Mouse (Mus musculus) embryonic fibroblast, embryonic 13.5 days (primary cell): Measurements from ENCODE around the gene Disp2. TPM values are rescaled to one million over a fixed set of nuclear protein-coding genes. Genes with fewer than 3 reads are reported as not detected.

Source experiments
- H3K27ac ChIP-seq: 2 replicates; pipeline ENCODE4 v1.5.1; 2012; ENCODE audit warnings: low read length, control low read depth, inconsistent platforms; ENCODE audit not compliant: insufficient read depth
- H3K4me1 ChIP-seq: 2 replicates; pipeline ENCODE4 v1.6.1; 2011; ENCODE audit warnings: low read length; ENCODE audit not compliant: control insufficient read depth, insufficient read depth
- H3K4me3 ChIP-seq: 2 replicates; pipeline ENCODE4 v1.5.1; 2011; ENCODE audit warnings: mild to moderate bottlenecking, control low read depth, low read length; ENCODE audit not compliant: insufficient read depth
- CTCF ChIP-seq: IDR thresholded peaks from 2 replicates; pipeline ENCODE4 v1.5.1; 2011; ENCODE audit warnings: mild to moderate bottlenecking, control low read depth, low read length, moderate library complexity, borderline replicate concordance; ENCODE audit not compliant: insufficient read depth
- POLR2A ChIP-seq: IDR thresholded peaks from 2 replicates; pipeline ENCODE4 v1.6.1; 2011; ENCODE audit warnings: low read depth, mild to moderate bottlenecking, control low read depth, low read length, moderate library complexity
- polyA plus RNA-seq: library from polyadenylated mRNA; stranded (reverse); fragments of >200 nt; gene quantifications from 2 replicates; pipeline ENCODE4 v1.2.4, GENCODE M21; 2011; ENCODE audit warnings: low read depth; ENCODE audit not compliant: missing spikeins, insufficient read length

The Disp2 gene
- polyA plus RNA-seq, 1 experiment, result 0.11 TPM

DNA sequence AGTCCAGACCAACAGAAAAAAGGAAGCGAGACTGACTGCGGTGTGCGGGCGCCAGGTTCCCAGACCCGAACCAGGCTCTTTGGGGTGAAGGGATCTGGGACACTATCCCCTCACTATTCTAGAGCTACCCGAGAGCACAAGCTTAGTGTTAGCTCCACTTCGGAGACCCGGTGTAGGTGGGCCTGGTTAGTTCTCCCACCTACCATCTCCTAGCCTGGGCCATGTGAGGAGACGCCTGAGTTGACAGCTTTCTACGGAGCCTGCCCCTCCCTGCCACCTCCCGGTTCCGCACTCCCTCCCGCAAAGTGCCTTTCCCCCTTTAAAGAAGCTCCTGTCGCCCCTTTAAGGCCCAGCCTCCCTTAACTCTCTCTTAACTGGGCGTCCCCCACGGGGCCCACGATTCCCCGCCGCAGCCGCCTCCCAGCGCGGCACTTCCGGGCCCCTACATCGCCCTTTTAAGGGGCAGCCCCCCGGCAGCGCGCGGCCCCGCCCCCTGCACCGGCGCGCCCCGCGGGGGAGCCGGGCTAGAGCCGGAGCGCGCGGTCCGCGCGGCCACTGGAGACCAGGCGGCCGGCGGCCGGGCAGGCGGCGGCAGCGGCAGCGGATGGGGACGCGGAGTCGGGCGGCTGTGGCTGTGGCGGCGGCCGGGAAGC is 34.2 kb upstream of the Disp2 start, which contains the start of gene Inafm2:
TSS of gene Inafm2 (plus strand) at position 527 of the 653 bp plus-strand sequence.
- H3K4me3 ChIP-seq, result peak within 1 kb of the TSS; percentile 72
- no peak within 1 kb of the TSS for H3K27ac ChIP-seq
- TF ChIP-seq CTCF, result no peak
- peak; percentile 61 for TF ChIP-seq POLR2A
- H3K4me1 ChIP-seq, result peaks cover 15% of the 10 kb centered on the region

DNA sequence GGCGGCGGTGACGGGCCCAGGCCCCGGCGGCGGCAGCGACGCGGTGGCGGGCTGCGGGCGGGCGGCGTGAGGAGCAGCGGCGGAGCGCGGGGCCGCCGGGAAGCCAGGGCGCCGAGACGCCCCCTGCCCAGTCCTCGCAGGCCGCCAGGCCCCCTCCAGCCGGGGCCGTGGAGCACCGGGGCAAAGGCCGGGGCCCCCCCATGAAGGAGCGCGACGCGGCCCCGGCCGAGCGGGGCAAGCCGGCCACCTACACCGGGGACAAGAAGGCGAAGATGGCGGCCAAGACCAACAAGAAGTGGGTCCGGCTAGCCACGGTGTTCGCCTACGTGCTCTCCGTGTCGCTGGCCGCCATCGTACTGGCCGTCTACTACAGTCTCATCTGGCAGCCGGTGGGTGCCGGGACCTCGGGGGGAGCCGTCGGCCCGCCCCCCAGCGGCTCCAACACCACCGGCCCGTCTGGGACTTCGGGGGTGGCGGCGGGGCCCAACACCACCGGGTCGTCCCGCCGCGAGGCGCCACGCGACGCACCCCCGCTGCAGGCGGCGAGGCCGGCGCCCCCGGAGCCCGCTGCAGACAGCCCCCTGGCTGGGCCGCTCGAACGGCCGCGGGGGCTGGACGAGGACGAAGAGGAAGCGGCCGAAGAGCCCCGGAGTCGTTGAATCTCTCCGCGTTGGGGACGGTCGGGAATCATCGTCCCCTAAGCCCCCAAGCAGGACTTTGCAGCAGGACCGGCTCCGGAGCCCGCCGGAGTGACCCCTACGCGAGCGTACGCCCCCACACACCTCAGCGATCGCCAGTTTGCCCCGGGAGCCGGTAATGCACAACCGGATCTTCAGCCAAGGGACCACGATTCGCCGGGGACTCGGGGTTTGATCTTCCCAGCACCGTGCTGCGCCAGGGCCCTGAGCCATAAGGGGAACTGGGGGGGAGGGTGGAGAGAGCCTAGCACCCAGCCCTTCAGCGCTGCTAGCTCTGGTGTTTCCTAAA is 33.3 kb upstream of the Disp2 start:
- H3K4me3 ChIP-seq, result peak overlapping the region; percentile 72
- H3K4me1 ChIP-seq, result peaks cover 15% of the 10 kb centered on the region
- H3K27ac ChIP-seq, result no peak overlapping the region
- TF ChIP-seq CTCF, result no peak
- no peak for TF ChIP-seq POLR2A

DNA sequence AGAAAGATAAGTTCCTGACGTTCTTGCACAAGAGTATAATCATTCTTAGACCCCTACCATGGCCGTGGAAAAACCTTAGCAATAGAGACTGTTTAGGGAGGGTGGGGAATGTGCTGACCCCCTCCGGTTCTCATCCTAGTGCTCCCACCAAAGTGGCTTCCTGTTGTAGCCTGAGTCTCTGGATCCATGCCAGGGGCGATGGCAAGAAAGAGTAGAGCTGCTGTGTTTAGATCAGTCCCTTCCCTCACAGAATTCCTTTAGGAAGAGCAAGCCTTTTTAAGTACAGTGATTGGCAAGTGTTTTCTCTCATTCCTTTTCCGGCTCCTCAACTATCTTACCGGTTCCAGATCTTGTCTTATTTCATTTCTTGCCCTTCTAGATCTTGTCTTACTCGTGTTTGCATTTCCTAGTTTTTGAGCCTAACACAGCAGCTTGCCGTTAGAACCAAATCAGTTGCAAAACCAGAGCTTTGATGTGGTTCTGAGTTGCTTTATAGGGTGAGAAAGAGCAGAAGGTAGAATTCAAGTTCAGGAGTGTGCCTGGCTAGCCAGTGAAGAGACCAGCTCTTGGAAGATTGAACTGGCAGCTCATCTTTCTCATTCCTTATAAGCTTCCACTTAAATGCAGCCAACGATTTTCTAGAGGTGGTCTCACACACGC is 32.1 kb upstream of the Disp2 start:
- TF ChIP-seq CTCF (no peak), POLR2A (no peak)
- peaks cover 15% of the 10 kb centered on the region for H3K4me1 ChIP-seq
- H3K4me3 ChIP-seq, result peak overlapping the region; percentile 72
- no peak overlapping the region for H3K27ac ChIP-seq

DNA sequence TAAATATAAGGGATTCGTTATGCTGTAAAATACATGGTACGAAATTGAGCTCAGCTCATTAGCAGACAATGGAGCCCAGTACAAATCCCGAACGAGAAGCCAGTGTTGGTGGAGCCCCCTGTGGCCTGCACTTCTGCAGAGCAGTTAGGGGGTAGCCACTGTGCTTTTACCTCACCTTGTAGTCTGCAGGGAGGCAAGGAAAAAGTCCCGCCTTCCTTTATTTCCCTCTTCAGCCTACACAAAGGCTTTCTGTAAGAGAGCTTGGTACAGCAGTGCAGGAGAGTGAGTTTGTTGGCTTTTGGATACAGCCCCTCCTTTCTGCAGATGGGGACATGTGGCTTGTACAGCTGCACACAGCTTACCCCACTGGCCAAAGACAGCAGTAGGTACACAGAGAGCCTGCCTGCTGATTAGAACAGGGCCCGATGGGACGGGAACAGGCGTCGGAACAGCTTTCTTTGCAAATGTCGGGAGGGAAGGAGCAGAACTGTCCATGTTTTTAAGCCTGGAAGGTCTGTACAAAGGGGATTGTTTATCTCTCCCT is 30.1 kb upstream of the Disp2 start:
- Histone ChIP-seq H3K4me3 (no peak overlapping the region), H3K27ac (no peak overlapping the region), H3K4me1 (peaks cover 15% of the 10 kb centered on the region)
- TF ChIP-seq CTCF, result no peak
- TF ChIP-seq POLR2A, result no peak

DNA sequence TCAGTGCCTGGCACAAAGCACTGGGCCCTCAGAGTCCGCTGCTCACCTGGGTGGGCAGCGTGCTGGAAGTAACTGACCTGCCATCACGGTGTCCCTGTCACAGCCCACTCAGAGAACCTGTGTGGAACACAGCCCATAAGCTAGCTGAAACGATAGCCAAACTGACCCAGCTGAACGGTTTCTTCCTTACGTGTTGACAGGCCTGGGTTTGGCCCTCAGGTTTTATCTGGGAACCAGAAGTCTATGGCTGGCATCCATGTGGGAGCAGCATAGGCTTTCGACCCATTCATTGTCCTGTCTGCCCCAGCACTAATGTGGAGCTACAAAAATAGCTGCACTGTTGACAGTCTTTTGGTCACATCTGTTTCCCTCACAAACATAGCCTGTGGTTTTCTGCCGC is 29.0 kb upstream of the Disp2 start:
- no peak for TF ChIP-seq CTCF
- no peak for TF ChIP-seq POLR2A
- Histone ChIP-seq H3K27ac (no peak overlapping the region), H3K4me3 (no peak overlapping the region), H3K4me1 (peaks cover 12% of the 10 kb centered on the region)

DNA sequence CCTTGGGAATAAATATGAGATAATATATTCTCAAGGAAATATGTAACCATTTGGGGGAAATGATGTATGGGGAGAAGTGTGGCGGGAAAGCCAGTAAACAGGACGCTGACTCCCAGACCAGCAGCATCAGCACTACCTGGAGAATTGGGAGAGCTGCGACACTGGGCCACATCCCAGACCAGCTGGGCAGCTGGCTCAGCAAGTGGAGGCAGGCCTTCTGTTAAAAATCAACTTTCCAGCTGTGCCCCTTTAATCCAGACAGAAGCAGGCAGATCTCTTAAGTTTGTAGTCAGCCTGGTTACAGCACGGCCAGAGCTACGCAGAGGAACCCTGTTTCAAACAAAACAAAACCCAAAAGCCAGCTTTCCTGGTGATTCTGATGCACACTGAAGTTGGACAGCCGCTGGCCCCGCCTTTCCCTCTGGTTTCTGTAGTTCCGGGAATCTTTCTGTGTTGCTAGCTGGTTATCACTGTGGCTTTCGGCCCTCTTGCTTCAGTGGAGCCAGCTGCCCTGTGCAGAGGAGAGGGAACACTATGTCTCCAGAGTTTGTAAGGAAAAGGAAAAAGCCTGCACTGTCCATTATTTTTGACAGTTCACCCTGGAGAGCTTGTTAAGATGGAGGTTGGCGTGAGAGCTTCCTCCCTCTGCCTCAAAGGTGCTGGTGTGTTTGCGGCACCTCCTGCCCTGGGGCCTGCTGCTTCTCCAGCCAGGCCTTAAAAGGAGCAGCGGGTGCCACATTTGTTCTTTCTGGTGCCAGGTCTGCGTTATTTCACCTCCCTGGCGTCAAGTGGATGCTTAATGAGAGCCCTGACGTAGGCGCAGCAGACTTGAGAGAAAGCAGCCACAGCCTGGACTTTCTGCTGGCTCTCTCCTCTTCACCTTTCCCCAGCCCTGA is 27.4 kb upstream of the Disp2 start:
- no peak for TF ChIP-seq CTCF
- peak; percentile 5; the same call in 1 of the 2 replicates for TF ChIP-seq POLR2A
- H3K4me3 ChIP-seq, result no peak overlapping the region
- peaks cover 12% of the 10 kb centered on the region for H3K4me1 ChIP-seq
- H3K27ac ChIP-seq, result no peak overlapping the region

DNA sequence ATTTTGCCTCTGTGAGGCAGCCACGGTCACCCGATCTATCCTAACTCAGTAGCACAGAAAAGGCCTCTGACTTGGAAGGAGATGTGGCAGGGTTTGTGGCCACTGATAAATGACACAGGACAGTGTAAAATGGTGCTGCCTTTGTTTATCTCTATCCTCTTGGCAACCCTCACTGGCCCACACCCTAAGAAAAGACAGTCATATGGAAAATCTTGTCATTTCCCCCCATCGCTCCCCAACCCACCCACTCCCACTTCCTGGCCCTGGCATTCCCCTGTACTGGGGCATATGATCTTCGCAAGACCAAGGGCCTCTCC is 26.8 kb upstream of the Disp2 start:
- Histone ChIP-seq H3K4me3 (no peak overlapping the region), H3K4me1 (peaks cover 7% of the 10 kb centered on the region; the same call in 1 of the 2 replicates), H3K27ac (no peak overlapping the region)
- TF ChIP-seq POLR2A, result peak; percentile 36
- no peak for TF ChIP-seq CTCF

DNA sequence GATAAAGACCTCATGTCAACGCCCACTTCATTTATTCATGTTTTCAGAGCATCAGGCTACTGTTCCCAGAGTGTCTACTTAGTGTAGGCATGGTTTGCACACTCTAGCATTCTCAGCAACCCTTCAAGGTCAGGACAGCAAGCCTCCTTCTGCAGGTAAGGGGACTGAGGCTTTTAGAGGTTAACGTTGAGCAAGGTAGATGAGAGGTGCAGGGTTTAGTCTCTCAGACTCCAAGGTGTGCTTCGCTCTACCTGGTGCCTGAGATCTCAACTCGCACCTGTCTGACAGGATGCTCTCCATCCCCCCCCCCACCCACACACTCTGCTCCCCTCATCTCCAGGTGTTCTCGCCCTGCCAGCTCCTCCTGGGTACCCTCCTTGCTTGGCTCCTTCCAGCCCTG is 25.4 kb upstream of the Disp2 start:
- Histone ChIP-seq H3K4me1 (peaks cover 4% of the 10 kb centered on the region; the same call in 1 of the 2 replicates), H3K4me3 (no peak overlapping the region), H3K27ac (no peak overlapping the region)
- TF ChIP-seq CTCF, result no peak
- peak; percentile 69 for TF ChIP-seq POLR2A

DNA sequence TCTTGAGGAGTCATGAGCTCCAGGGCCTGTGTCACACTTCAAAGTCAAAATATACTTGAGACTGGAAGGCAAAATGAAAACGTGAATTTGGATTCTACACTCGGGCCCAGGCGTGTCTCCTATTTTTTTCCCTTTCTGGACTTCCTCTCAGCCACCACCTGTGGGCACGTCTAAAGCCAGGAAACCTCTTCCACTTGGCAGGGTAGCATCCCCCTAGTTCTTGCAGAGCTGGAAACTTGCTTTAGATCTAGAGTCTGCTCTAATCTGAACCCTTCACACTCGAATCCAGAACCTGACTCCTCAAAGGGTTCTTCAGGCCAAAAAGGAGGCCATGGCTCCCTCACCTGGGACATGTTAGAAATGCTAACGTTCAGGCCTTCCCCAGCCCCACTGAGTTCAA is 24.1 kb upstream of the Disp2 start:
- TF ChIP-seq POLR2A (peak; percentile 19; the same call in 1 of the 2 replicates), CTCF (no peak)
- no peak overlapping the region for H3K4me3 ChIP-seq
- no peak overlapping the region for H3K27ac ChIP-seq
- no peaks in the 10 kb centered on the region; the same call in 1 of the 2 replicates for H3K4me1 ChIP-seq

DNA sequence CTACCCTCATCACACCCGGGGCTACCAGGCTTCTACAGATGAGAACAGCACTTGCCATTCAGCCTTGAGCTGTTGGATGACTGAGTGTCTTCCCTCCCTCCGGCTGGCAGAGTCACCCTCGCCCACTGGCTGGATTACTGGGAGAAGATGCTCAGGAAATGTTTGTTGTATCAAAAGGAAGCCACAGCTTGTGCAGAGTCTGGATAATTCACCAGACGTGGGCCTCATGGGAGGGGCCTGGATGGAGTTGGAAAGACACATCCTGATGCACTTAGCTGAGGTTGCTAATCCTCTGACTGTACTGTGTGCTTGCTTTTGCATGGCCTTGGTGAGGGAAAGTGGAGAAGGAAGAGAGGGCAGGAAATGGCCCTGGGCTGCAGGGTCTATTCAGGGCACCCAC is 23.4 kb upstream of the Disp2 start:
- TF ChIP-seq CTCF (no peak), POLR2A (no peak)
- no peak overlapping the region for H3K27ac ChIP-seq
- peaks cover 1% of the 10 kb centered on the region; the same call in 1 of the 2 replicates for H3K4me1 ChIP-seq
- H3K4me3 ChIP-seq, result no peak overlapping the region
